Mouse (Mus musculus): Measurements from ENCODE around the gene Cyb5rl. TPM values are rescaled to one million over a fixed set of nuclear protein-coding genes. Genes with fewer than 3 reads are reported as not detected.
"Not testable (repeated sequence)": the region's sequence is repeated elsewhere in the genome, so short reads cannot be mapped to it uniquely, and the experiment has no call there.

The Cyb5rl gene
- total RNA-seq, 2 experiments from 2014 or later, result 25.7 to 26.1 TPM

DNA sequence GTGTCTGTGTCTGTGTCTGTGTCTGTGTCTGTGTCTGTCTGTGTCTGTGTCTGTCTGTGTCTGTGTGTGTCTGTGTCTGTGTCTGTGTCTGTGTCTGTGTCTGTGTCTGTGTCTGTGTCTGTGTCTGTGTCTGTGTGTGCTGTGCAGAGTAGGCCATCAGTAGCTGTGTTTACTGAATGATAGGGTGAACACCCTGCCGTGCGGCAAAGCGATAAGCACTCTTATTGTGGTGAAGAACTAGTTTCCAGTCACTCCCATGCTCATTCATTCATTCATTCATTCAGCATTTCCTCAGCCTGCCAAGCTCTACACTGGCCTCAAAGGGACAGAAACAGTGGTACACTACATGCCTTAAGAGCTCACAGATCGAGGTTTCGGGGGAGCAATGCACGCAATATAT lies 42.4 kb downstream of the Cyb5rl start:
- DNase-seq, result not testable (repeated sequence)

DNA sequence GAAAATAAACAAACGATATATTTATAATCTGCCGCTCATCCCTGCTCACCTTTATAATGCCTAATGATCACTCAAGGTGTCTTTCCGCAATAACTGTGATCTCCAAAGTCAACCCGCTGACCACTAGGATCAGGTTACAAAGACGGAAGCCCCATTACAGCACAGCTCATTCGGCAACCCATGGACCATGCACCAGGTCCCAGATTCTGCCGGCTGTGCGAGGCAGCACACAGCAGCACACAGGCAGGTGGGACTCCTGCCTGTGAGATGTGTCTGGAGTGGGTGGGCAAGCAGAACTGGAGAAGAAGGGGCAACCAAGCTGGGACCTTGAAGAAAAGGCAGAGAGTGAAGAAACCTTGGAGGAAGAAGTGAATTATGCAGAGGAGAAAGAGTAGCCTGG lies 47.5 kb downstream of the Cyb5rl start:
- DNase-seq, result no peak

DNA sequence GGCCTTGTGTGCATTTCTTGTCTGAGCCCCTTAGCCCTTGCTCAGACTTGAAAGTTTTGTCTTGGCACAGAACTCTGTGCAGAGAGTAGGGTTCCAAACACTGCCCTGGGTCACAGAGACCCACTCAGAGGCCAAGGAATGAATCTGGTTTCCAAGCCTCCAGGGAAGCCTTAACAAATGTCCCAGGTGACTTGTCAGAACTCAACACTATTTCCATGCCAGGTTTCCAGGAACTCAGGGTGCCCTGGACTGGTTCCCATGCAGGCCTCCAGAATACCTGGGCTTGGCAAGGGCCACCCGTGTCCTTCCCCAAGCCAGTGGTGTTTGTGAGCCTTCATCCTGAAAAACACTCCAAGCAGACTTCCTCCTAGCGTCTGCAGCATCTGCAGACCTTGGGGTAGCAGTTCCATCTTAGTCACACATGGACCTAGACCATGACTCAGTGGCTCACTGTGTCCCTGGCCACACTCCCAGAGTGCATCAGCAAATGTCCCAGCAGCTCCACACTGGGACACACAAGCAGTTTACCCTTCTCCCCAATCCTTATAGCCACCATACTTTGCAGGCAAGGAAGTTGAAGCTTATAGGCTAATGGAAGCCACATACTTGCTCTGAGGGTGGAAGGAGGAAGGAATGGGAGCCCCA lies 51.1 kb downstream of the Cyb5rl start:
- no peak for DNase-seq

DNA sequence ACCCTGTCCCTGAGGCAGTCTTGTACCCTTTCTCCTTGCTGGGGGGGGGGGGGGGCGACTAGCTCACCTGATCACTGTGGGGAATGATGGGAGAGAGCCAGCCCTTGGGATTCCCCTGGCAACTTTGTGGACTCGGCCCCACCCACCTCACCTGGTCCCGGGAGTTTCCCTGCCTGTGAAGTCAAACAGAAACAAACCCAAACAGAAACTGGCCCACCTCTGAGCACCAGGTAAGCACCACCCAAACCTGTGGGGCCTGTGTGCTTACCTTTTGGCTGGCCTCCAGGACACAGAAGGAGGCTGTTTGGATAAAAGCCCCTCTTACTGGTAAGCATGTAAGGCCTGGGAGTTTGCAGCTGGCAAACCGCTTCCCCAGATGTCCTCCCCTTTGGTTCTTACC lies 52.3 kb downstream of the Cyb5rl start:
- DNase-seq, result no peak

DNA sequence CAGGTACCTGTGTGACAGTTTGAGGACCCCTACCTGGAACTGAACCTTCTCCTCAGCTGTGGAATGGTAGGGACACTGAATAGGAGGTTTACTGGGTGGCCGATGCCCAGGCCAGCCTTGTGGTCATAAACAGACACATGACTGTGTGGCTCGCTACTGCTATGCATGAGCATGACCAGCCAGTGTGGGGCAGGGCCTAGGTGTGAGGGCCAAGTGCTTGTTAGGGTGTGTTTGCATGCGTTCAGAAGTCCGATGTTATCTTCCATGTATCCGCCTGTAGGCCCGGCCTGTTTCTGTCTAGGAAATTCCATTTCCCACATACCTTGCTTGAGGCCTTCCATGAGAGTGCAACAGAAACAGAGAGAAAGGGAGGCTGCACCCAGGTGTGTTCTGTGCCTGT lies 53.9 kb downstream of the Cyb5rl start:
- DNase-seq, result no peak

DNA sequence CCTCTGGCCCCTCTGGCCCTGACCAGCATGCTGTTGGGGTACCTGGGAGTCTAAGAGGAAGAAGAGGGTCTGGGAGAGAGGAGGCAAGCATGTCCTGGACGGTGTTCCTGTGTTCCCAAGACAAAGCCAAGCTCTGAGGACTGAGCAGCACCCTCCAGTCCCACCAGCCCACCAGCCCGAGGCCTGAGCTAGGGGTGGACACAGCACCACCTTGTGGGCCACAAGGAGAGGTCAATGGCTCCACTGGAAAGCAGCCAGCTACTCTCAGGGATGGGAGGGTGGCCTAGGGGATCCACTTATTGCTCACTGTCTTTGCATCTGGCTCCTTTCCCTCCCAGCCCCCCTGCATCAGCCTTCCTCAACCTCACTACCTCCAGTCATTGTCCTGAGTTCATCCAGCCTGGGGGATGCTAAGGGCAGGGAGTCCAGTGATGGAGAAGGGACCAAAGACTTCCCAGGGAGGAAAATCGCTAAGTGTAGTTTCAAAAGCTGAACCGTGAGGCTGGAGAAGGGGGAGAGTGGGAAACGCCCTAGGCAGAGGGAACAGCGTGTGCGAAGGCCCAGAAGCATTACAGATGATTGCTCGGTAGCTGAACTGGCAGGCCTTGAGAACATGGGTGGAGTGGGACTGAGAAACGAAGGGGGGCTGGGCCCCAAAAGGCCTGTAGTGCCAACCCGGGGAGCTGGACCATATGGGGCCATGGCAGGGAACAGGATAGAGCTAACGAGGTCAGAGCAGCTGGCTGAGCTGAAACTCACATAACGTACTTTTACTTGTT lies 54.6 kb downstream of the Cyb5rl start:
- DNase-seq, result peak; percentile 42

DNA sequence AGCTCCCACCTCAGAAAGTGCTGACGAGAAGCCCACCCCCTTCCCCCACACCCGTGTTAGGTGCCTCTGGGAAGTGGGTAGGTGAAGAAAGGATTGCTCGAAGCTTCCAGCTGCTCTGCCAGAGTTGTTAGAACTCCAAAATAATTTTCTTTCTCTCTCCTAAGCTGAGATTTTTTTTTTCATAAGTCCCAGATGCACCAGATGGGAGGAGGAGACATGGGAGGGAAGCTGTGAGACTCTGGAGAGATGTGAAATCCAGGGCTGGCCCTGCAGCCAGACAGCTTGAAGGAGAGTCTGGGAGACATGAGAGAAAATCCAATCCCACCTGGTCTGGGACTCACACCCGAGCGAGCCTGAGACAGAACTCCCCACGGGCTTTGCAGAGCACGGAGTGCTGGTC lies 57.6 kb downstream of the Cyb5rl start:
- no peak for DNase-seq

DNA sequence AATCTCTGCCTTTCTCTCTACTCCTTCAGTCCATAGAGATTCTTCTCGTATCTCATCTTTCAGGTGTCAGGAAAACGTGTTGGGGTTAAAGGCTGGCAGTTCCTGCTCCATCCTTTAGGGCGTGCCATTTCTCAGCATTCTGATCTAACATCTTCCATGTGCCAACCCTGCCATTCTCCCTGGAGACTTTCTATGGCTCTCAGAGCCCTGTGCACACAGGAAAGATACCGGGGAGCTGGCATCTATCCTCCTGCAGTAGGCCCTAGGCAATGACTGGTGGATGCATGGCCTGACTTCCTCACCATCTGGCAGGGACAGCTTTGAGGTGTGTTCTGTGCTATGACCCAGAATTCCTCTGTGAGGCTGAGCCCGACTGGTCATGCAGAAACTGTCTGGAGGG lies 58.3 kb downstream of the Cyb5rl start:
- DNase-seq, result no peak

DNA sequence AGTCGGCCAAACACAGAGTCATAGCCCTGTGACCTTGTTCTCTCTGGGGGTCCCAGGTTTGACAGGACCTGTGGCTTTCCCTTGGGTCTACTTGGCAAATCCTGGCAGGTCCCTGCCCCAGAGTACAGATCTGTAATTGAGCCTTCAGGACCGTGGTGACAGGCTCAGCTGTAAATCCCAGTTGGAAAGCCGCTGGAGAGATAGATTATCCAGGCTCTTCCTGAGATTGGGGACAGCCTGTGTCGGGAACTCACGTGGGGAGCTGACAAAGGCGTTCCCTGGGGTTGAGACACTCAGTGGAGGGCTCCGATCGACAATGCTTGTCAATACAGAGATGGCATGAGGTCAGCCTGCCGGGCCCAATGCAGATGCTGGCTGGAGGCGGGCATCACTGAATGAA lies 59.6 kb downstream of the Cyb5rl start:
- no peak for DNase-seq

DNA sequence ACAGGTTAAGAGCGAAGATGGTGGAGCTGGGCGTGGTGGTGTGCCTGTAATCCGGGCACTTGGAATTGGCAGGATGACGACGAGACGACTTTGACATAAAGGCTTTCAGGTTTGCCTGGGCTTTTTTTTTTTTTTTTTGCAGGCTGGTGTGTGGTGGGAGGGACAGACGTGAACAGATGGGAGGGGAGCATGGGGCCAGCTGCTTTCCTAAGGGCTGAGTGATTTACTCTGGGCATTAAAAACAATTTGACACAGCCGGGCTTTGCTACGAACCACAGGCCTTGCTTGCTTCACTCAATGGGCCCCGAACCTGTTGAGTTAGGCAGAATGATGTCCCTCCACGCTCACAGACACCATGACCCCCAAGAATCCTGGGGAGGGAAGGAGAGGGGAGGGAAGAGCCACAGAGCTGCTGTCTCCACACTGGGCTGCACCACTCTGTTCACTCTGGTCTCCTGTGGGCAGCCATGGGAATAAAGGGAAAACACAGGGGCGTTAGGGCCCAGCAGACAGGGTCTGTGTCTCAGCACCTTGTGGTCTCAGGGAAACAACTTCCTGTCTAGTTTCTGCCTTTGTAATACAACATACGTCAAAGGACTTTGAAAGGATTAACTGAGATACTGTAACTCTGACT lies 60.2 kb downstream of the Cyb5rl start:
- DNase-seq, result no peak

DNA sequence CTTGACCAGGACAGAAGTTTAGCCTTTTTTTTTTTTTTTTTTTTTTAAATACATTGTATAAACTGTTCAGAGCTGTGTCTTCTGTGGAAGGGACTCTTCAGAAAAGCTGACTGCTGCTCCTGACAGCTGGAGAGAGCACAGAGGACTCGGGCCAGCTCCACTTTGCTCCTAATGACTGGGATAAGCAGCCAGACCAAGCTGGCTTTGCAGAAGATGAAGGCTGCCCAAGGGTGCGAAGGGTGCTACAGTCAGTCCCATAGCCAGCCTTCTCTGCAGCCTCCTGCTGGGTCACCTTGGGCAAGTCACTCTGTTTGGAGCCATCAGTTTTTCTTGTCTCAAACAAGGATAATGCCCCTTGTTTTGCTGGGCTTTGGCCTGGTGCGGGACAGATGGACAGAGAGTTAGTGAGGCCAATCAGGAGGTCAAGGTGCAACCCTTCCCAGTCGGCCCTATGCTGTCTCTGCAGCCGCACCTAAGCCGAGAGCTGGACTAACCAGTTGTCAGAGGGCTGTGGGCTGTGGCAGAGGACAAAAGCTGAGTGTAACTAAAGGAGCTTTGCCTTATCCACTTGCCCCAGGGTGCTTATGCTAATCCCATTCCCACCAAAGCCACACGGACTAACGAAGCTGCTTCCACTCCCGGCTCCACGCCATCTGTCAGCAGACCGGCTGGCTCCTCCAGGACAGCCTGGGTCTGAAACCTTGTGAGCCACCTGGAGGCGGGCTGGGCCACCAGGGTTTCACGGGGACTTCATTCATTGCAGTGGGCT lies 61.3 kb downstream of the Cyb5rl start:
- DNase-seq, result no peak

DNA sequence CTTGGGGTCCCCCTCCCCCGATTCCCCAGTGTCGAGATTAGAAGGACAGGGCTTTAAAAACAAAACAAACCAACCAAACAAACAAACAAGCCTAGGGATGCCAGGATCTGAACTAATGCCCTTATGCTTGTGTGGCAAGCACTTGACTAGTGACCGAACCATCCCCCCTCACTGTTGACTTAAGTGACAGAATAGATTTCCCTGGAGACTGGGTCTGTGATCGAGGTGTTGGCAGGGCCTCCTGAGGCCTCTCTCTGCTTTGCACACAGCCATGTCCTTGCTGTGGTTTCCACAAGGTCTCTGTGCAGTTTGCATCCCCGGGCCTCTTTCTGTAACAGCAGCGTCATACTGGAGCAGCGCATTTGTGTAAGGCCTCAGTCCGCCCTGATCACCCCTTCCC lies 62.6 kb downstream of the Cyb5rl start:
- no peak for DNase-seq

DNA sequence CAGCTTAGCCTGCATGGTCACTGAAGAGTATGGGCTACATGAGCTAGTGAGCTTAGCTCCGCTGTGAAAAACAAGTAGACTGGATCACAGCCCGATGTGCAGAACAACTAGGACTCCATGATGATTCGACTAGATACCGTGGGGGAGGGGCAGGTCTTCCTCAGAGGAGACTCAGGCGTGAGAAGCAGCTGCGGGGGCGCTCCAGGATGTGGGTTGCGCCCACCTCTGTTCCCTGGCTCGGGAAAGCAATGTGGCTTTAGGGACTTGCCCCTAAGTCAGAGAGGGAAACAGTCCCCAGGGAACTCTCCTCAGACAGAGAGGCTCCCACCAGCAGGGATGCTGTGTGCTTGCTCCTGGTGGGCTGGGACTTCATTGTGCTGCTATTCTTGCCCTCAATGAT lies 63.7 kb downstream of the Cyb5rl start:
- DNase-seq, result peak; percentile 15 to 29

DNA sequence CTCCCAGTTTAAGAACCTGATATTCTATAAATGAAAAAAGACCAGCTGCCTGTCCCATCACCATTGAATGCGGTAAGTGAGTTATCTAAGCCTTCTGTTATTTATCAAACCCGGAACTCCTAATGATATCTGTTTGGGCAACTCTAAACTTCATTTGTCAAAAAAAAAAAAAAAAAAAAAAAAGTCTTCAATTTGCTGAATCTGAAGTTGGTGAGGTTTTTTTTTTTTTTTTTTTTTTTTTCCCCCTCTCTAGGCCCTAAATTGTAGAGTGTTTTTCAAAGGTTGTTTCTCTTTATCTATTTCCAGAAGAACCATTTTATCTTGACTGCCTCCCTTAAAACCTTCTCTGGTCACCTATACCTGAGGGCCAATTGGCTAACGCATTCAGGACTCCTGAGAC lies 68.1 kb downstream of the Cyb5rl start:
- DNase-seq, result no peak

DNA sequence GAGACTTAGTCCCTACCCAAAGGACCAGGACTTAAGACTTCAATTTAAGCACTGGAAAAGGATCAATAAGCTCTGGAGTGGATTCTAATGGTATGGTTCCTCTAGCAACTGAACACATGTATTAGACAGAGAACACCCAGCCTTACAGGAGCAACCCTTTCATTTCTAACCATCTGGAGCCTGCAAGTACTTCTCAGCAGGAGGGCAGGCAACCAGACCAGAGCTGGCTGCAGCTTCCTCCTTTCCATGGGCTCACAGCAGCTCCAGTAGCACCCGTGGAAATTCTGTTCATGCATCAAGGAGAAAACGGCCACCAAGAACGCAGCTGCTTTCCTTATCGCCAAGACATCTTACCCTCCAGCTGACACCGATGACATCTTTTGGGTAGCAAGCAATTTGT lies 68.9 kb downstream of the Cyb5rl start:
- DNase-seq, result no peak

DNA sequence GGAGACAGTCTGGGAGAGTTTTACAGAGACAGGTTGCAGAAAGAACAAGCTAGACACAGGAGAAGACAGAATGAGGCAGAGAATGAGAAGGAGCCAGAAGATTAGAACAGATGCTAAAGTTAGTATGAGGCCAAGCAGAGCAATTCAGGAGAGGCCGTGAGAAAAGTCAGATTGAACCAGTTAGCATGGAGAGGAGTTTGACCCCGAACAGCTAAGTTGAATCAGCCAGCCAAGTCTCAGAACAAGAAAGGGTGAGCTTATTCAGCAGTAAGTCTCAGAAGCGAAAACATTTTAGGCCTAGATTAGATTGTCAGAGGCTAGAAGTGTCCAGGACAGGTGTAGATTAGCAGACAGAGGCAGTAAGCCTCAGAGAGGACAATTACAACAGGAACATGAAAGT lies 69.7 kb downstream of the Cyb5rl start:
- peak in 1 of 2 experiments; percentile 8 for DNase-seq

Other genes with a start within 250 kb of the Cyb5rl start
- gene Ssbp3, start 156.3 kb upstream of the Cyb5rl start, total RNA-seq (2021), result 10 to 100 TPM; 27.5 to 37.9 TPM
- gene Mrpl37, start 120 bp upstream of the Cyb5rl start, total RNA-seq (2021), result 100 to 1,000 TPM in 1 of 2 experiments, 10 to 100 TPM in 1; 96.0 to 102 TPM
- not detected for gene Cdcp2, start 29.9 kb downstream of the Cyb5rl start, total RNA-seq (2021)
- 100 to 1,000 TPM; 139 to 147 TPM for gene Tmem59, start 111.4 kb downstream of the Cyb5rl start, total RNA-seq (2021)
- gene Tceanc2, start 112.1 kb downstream of the Cyb5rl start, total RNA-seq (2021), result 10 to 100 TPM; 13.5 to 15.4 TPM
- under 1 TPM in 1 of 2 experiments, not detected in 1; 0.44 TPM for gene Ldlrad1, start 142.2 kb downstream of the Cyb5rl start, total RNA-seq (2021)
- gene Lrrc42, start 186.5 kb downstream of the Cyb5rl start, total RNA-seq (2021), result 10 to 100 TPM in 1 of 2 experiments, 1 to 10 TPM in 1; 10.0 to 10.2 TPM
- gene Hspb11, start 186.6 kb downstream of the Cyb5rl start, total RNA-seq (2021), result 10 to 100 TPM in 1 of 2 experiments, 1 to 10 TPM in 1; 9.8 to 13.6 TPM
- gene Dio1, start 240.2 kb downstream of the Cyb5rl start, total RNA-seq (2021), result not detected
- gene Yipf1, start 247.4 kb downstream of the Cyb5rl start, total RNA-seq (2021), result 10 to 100 TPM; 17.3 to 18.6 TPM

All from heart, adult 18-20 months (tissue).